ENCODE assay signal across 8 mouse cellular contexts in the genomic region with DNA sequence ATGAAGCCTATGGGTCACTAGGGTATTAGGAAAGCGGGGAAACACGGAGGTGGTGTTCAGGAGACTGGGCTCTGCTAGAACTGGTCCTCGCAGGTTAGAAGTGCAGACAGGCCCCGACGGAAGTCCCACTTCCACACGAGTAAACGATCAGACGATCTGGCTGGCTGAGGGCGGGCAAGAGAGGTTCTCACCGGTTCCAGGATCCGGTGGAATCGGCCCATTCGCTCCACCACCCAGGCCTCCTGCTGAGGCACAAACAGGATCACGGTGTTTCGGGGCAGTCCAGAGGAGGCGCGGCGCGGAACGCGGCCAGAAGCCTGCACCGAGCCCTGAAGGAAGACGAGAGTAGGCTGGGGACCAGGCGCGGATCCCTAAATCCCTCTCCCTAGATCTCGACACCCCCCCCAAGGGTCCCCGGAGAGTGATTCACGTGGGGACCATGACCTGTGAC. TPM values are rescaled to one million over a fixed set of nuclear protein-coding genes. Genes with fewer than 3 reads are reported as not detected.
DNase-seq lines count a peak whose midpoint lies in the region; ATAC-seq lines count a peak whose summit lies in the region.

No protein-coding gene starts in this region.

- H3K4me2 ChIP-seq in lung, embryonic 16.5 days (ENCODE audit: low read depth, low read length): peak overlapping the region; percentile 92
- peak overlapping the region; percentile 75 for H3K4me2 ChIP-seq in forebrain, embryonic 16.5 days (ENCODE audit: low read length)
- H3K4me2 ChIP-seq in limb, embryonic 11.5 days (ENCODE audit: low read depth, severe bottlenecking): peak overlapping the region; percentile 76
- peak overlapping the region; percentile 86 for H3K4me2 ChIP-seq in neural tube, embryonic 12.5 days (replicated peaks)

- no peaks in the 10 kb centered on the region for H3K27me3 ChIP-seq in lung, embryonic 16.5 days (ENCODE audit: control insufficient read depth, insufficient read depth, low read depth, low read length)
- H3K27me3 ChIP-seq in forebrain, embryonic 16.5 days (replicated peaks; ENCODE audit: control insufficient read depth, insufficient read depth, low read length): no peaks in the 10 kb centered on the region
- no peaks in the 10 kb centered on the region for H3K27me3 ChIP-seq in limb, embryonic 11.5 days (ENCODE audit: control insufficient read depth, insufficient read depth, low read length)
- H3K27me3 ChIP-seq in neural tube, embryonic 12.5 days (replicated peaks): no peaks in the 10 kb centered on the region

- intact Hi-C loops in left cerebral cortex, postnatal 4 days (cut with DNase I): no loop called here

- under 1% methylated on average over 28 of the region's 28 CpGs for WGBS in lung, embryonic 16.5 days
- WGBS in forebrain, embryonic 16.5 days: 1% methylated on average over 28 of the region's 28 CpGs
- under 1% methylated on average over 28 of the region's 28 CpGs for WGBS in limb, embryonic 11.5 days
- WGBS in neural tube, embryonic 12.5 days: 1% methylated on average over 28 of the region's 28 CpGs

- ATAC-seq in lung, embryonic 16.5 days (ENCODE audit: low read depth): peak; percentile 67
- peak; percentile 56 for ATAC-seq in forebrain, embryonic 16.5 days
- peak; percentile 49 for ATAC-seq in limb, embryonic 11.5 days (ENCODE audit: insufficient number of reproducible peaks, low FRiP score, low TSS enrichment, low read depth)
- ATAC-seq in neural tube, embryonic 12.5 days (ENCODE audit: low FRiP score, low read depth): peak; percentile 5; the same call in 1 of the 2 replicates

- H3K4me3 ChIP-seq in lung, embryonic 16.5 days (ENCODE audit: low read length): peak overlapping the region; percentile 86
- H3K4me3 ChIP-seq in forebrain, embryonic 16.5 days (replicated peaks; ENCODE audit: low read length): peak overlapping the region; percentile 72
- H3K4me3 ChIP-seq in limb, embryonic 11.5 days (ENCODE audit: low read depth, low read length): peak overlapping the region; percentile 81
- H3K4me3 ChIP-seq in neural tube, embryonic 12.5 days: peak overlapping the region; percentile 74

- peak overlapping the region; percentile 89 for H3K27ac ChIP-seq in lung, embryonic 16.5 days (ENCODE audit: low read length)
- peak overlapping the region; percentile 80 for H3K27ac ChIP-seq in forebrain, embryonic 16.5 days (ENCODE audit: low read length)
- peak overlapping the region; percentile 56; the same call in 1 of the 2 replicates for H3K27ac ChIP-seq in limb, embryonic 11.5 days (replicated peaks; ENCODE audit: low read depth, low read length)
- H3K27ac ChIP-seq in neural tube, embryonic 12.5 days: peak overlapping the region; percentile 82

- peaks cover 33% of the 10 kb centered on the region for H3K36me3 ChIP-seq in lung, embryonic 16.5 days (ENCODE audit: control insufficient read depth, insufficient read depth, low read length)
- H3K36me3 ChIP-seq in forebrain, embryonic 16.5 days (ENCODE audit: control insufficient read depth, insufficient read depth): peaks cover 22% of the 10 kb centered on the region
- peaks cover 10% of the 10 kb centered on the region for H3K36me3 ChIP-seq in limb, embryonic 11.5 days (ENCODE audit: control insufficient read depth, insufficient read depth, low read length)
- H3K36me3 ChIP-seq in neural tube, embryonic 12.5 days: peaks cover 65% of the 10 kb centered on the region

- peaks cover 15% of the 10 kb centered on the region for H3K4me1 ChIP-seq in lung, embryonic 16.5 days (replicated peaks; ENCODE audit: control insufficient read depth, insufficient read depth, low read length)
- H3K4me1 ChIP-seq in forebrain, embryonic 16.5 days (replicated peaks; ENCODE audit: control insufficient read depth, insufficient read depth, low read length): peaks cover 15% of the 10 kb centered on the region
- peaks cover 6% of the 10 kb centered on the region; the same call in 1 of the 2 replicates for H3K4me1 ChIP-seq in limb, embryonic 11.5 days (ENCODE audit: control insufficient read depth, insufficient read depth, low read length)
- H3K4me1 ChIP-seq in neural tube, embryonic 12.5 days: peaks cover 24% of the 10 kb centered on the region

- no peaks in the 10 kb centered on the region for H3K9me3 ChIP-seq in lung, embryonic 16.5 days (ENCODE audit: control insufficient read depth, low read length)
- H3K9me3 ChIP-seq in forebrain, embryonic 16.5 days (ENCODE audit: control insufficient read depth, low read length): no peaks in the 10 kb centered on the region
- H3K9me3 ChIP-seq in limb, embryonic 11.5 days (ENCODE audit: control insufficient read depth, low read length): no peaks in the 10 kb centered on the region
- no peaks in the 10 kb centered on the region for H3K9me3 ChIP-seq in neural tube, embryonic 12.5 days

- H3K9ac ChIP-seq in lung, embryonic 16.5 days (ENCODE audit: low read length): peak overlapping the region; percentile 96
- peak overlapping the region; percentile 86 for H3K9ac ChIP-seq in forebrain, embryonic 16.5 days (replicated peaks; ENCODE audit: low read depth, low read length)
- H3K9ac ChIP-seq in limb, embryonic 11.5 days (ENCODE audit: low read length): peak overlapping the region; percentile 92
- peak overlapping the region; percentile 86 for H3K9ac ChIP-seq in neural tube, embryonic 12.5 days

- DNase-seq in lung, postnatal 36 days: no peak
- DNase-seq in ZHBTc4 (ENCODE audit: low read depth, low spot score): peak; percentile 89
- DNase-seq in limb, embryonic 11.5 days (ENCODE audit: low spot score): peak; percentile 54
- no peak for DNase-seq in thymus, postnatal 36 days
- no peak for DNase-seq in left cerebral cortex, postnatal 4 days

RNA-seq across cellular contexts. Expression of a gene that starts 0.7 kb away (rescaled TPM):
- polyA plus RNA-seq in lung, embryonic 16.5 days (2015; fragmentation: Nextera tagmentation; extraction: Ambion mirVana): 286 and 289 TPM in 2 replicates
- polyA plus RNA-seq in forebrain, embryonic 16.5 days (2015; fragmentation: Nextera tagmentation; extraction: Ambion mirVana): 237 and 238 TPM in 2 replicates
- 411 and 426 TPM in 2 replicates for polyA plus RNA-seq in limb, embryonic 11.5 days (2014; fragmentation: Nextera tagmentation; extraction: Ambion mirVana)
- polyA plus RNA-seq in neural tube, embryonic 12.5 days (2016; fragmentation: Nextera tagmentation; extraction: Ambion mirVana): 251 and 257 TPM in 2 replicates
- total RNA-seq in left cerebral cortex, postnatal 4 days (2021): 10 to 100 TPM; 90.3 to 94.9 TPM

RNA-seq across cellular contexts. Expression of a gene that starts 5.2 kb away (rescaled TPM):
- polyA plus RNA-seq in lung, embryonic 16.5 days (2015; fragmentation: Nextera tagmentation; extraction: Ambion mirVana): 21.8 and 24.8 TPM in 2 replicates
- polyA plus RNA-seq in forebrain, embryonic 16.5 days (2015; fragmentation: Nextera tagmentation; extraction: Ambion mirVana): 20.9 and 24.5 TPM in 2 replicates
- polyA plus RNA-seq in limb, embryonic 11.5 days (2014; fragmentation: Nextera tagmentation; extraction: Ambion mirVana): 21.7 and 22.7 TPM in 2 replicates
- 24.5 and 25.2 TPM in 2 replicates for polyA plus RNA-seq in neural tube, embryonic 12.5 days (2016; fragmentation: Nextera tagmentation; extraction: Ambion mirVana)
- total RNA-seq in left cerebral cortex, postnatal 4 days (2021): 10 to 100 TPM; 26.5 to 29.5 TPM

RNA-seq across cellular contexts. Expression of a gene that starts 15.2 kb away (rescaled TPM):
- 9.6 and 11.7 TPM in 2 replicates for polyA plus RNA-seq in lung, embryonic 16.5 days (2015; fragmentation: Nextera tagmentation; extraction: Ambion mirVana)
- 39.2 and 48.2 TPM in 2 replicates for polyA plus RNA-seq in forebrain, embryonic 16.5 days (2015; fragmentation: Nextera tagmentation; extraction: Ambion mirVana)
- polyA plus RNA-seq in limb, embryonic 11.5 days (2014; fragmentation: Nextera tagmentation; extraction: Ambion mirVana): 6.0 and 6.5 TPM in 2 replicates
- polyA plus RNA-seq in neural tube, embryonic 12.5 days (2016; fragmentation: Nextera tagmentation; extraction: Ambion mirVana): 33.8 and 36.2 TPM in 2 replicates
- 10 to 100 TPM; 48.8 to 57.7 TPM for total RNA-seq in left cerebral cortex, postnatal 4 days (2021)

RNA-seq across cellular contexts. Expression of a gene that starts 20.5 kb away (rescaled TPM):
- 22.5 and 24.1 TPM in 2 replicates for polyA plus RNA-seq in lung, embryonic 16.5 days (2015; fragmentation: Nextera tagmentation; extraction: Ambion mirVana)
- 32.8 and 33.2 TPM in 2 replicates for polyA plus RNA-seq in forebrain, embryonic 16.5 days (2015; fragmentation: Nextera tagmentation; extraction: Ambion mirVana)
- 19.1 and 23.6 TPM in 2 replicates for polyA plus RNA-seq in limb, embryonic 11.5 days (2014; fragmentation: Nextera tagmentation; extraction: Ambion mirVana)
- 17.4 and 20.9 TPM in 2 replicates for polyA plus RNA-seq in neural tube, embryonic 12.5 days (2016; fragmentation: Nextera tagmentation; extraction: Ambion mirVana)
- 10 to 100 TPM; 15.7 to 16.8 TPM for total RNA-seq in left cerebral cortex, postnatal 4 days (2021)

RNA-seq across cellular contexts. Expression of a gene that starts 27.9 kb away (rescaled TPM):
- polyA plus RNA-seq in lung, embryonic 16.5 days (2015; fragmentation: Nextera tagmentation; extraction: Ambion mirVana): 5.4 and 6.5 TPM in 2 replicates
- 15.5 and 21.6 TPM in 2 replicates for polyA plus RNA-seq in forebrain, embryonic 16.5 days (2015; fragmentation: Nextera tagmentation; extraction: Ambion mirVana)
- 2.4 and 2.5 TPM in 2 replicates for polyA plus RNA-seq in limb, embryonic 11.5 days (2014; fragmentation: Nextera tagmentation; extraction: Ambion mirVana)
- 19.1 and 22.4 TPM in 2 replicates for polyA plus RNA-seq in neural tube, embryonic 12.5 days (2016; fragmentation: Nextera tagmentation; extraction: Ambion mirVana)
- total RNA-seq in left cerebral cortex, postnatal 4 days (2021): 10 to 100 TPM; 84.4 to 88.2 TPM

Comparison
In these comparisons a context has a peak if more than half of its experiments do, and no peak if none do; other contexts are left out.
1. ATAC-seq: peak in every context shown above with its lines; median percentile 67 in lung, embryonic 16.5 days; 56 in forebrain, embryonic 16.5 days; 49 in limb, embryonic 11.5 days; 5 in neural tube, embryonic 12.5 days.
2. DNase-seq: peak in ZHBTc4 (single experiment) and limb, embryonic 11.5 days (single experiment); none in lung, postnatal 36 days (single experiment), thymus, postnatal 36 days (0 of 2) and left cerebral cortex, postnatal 4 days (single experiment).
3. Peak in every context shown above with its lines, with median percentiles within 50 percentile points of each other: H3K27ac ChIP-seq, H3K4me2 ChIP-seq, H3K4me3 ChIP-seq and H3K9ac ChIP-seq.